26 mouse cellular contexts compared by ENCODE assay signal in the genomic region with DNA sequence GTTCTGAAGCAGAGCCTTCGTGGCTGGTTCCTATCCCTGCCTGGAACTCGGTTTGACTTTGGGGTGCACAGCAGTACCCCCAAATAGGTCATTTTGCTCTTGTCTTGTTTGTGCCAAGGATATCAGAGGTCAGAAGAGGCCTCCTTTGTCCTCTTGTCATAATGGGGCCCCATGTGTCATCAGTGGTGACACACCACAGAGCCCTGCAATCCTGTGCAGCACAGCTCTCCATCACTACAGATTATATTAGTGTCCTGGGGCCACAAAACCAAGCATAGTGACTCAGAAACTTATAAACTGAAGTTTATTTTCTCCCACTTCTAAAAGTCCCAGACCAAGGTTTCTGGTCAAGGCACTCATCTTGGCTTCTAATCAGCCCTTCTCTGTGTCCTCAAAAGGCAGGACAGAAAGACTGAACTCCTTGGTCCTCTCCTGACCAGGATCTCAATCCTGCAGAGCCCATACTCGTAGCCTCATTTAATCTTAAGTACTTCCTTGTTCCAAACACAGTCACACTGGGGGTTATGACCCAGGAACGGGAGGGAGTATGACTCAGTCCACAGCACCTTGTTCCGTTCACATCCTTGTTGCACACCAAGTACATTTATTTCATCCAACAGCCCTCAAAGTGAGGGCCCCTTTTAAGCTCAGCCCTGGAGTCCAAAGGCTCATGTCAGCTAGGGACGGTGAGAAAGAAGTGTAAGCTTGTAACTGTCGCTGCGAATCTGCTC.
DNase-seq lines count a peak whose midpoint lies in the region; ATAC-seq and TF ChIP-seq lines count a peak whose summit lies in the region.
"Had no signal": no experiment of that assay in that cellular context is flagged by ENCODE, and none has a peak within 500 bp of the region (broad histone marks: within the 10 kb centered on the region; RNA-seq: fewer than 3 reads in every experiment).

No protein-coding gene starts in this region.

- H3K27me3 ChIP-seq in kidney, embryonic 15.5 days, result no peaks in the 10 kb centered on the region
- H3K27me3 ChIP-seq in kidney, embryonic 16.5 days (ENCODE audit: insufficient read depth, low read length), result no peaks in the 10 kb centered on the region
- no peaks in the 10 kb centered on the region for H3K27me3 ChIP-seq in midbrain, embryonic 11.5 days (ENCODE audit: control insufficient read depth, insufficient read depth, low read length)
- H3K27me3 ChIP-seq in midbrain, embryonic 16.5 days (ENCODE audit: control insufficient read depth, insufficient read depth, low read depth, low read length), result no peaks in the 10 kb centered on the region
- H3K27me3 ChIP-seq in intestine, embryonic 14.5 days (replicated peaks; ENCODE audit: control insufficient read depth, insufficient read depth, low read length), result no peaks in the 10 kb centered on the region
- no peaks in the 10 kb centered on the region for H3K27me3 ChIP-seq in intestine, postnatal 0 days (replicated peaks; ENCODE audit: control insufficient read depth, insufficient read depth, low read length)
- H3K27me3 ChIP-seq: forebrain, embryonic 13.5 days; heart, embryonic 13.5 days; hindbrain, embryonic 13.5 days had no signal

- no peak overlapping the region for H3K4me3 ChIP-seq in kidney, embryonic 15.5 days (replicated peaks)
- no peak overlapping the region for H3K4me3 ChIP-seq in kidney, embryonic 16.5 days (ENCODE audit: low read length)
- no peak overlapping the region for H3K4me3 ChIP-seq in midbrain, embryonic 11.5 days (ENCODE audit: low read depth, low read length)
- H3K4me3 ChIP-seq in midbrain, embryonic 16.5 days (ENCODE audit: low read depth, low read length), result no peak overlapping the region
- no peak overlapping the region for H3K4me3 ChIP-seq in intestine, embryonic 14.5 days (ENCODE audit: low read depth, low read length)
- no peak overlapping the region for H3K4me3 ChIP-seq in intestine, postnatal 0 days (ENCODE audit: low read depth, low read length)
- H3K4me3 ChIP-seq: forebrain, embryonic 10.5 days; forebrain, embryonic 13.5 days; heart, adult 2 months; heart, embryonic 10.5 days; heart, embryonic 13.5 days; hindbrain, embryonic 13.5 days had no signal

- no peak for ATAC-seq in kidney, embryonic 15.5 days (replicated peaks; ENCODE audit: low FRiP score)
- ATAC-seq in kidney, embryonic 16.5 days (ENCODE audit: low FRiP score, low TSS enrichment), result no peak
- ATAC-seq in midbrain, embryonic 11.5 days (ENCODE audit: low FRiP score), result no peak
- ATAC-seq in midbrain, embryonic 16.5 days, result no peak
- no peak for ATAC-seq in intestine, embryonic 14.5 days (replicated peaks; ENCODE audit: low FRiP score, low TSS enrichment, low read depth)
- ATAC-seq in intestine, postnatal 0 days, result peak; percentile 83
- ATAC-seq: CD4-positive, CD25-positive, alpha-beta regulatory T cell, adult 4 months; forebrain, embryonic 13.5 days; forebrain, embryonic 16.5 days; hindbrain, embryonic 16.5 days had no signal

- WGBS in kidney, embryonic 15.5 days, result 81% methylated on average over 8 of the region's 8 CpGs
- WGBS in kidney, embryonic 16.5 days, result 77% methylated on average over 8 of the region's 8 CpGs
- 78% methylated on average over 8 of the region's 8 CpGs for WGBS in midbrain, embryonic 11.5 days
- 85% methylated on average over 8 of the region's 8 CpGs for WGBS in midbrain, embryonic 16.5 days
- WGBS in intestine, embryonic 14.5 days, result 60% methylated on average over 8 of the region's 8 CpGs
- 43% methylated on average over 8 of the region's 8 CpGs for WGBS in intestine, postnatal 0 days

- H3K4me1 ChIP-seq in kidney, embryonic 15.5 days, result peaks cover 36% of the 10 kb centered on the region
- H3K4me1 ChIP-seq in kidney, embryonic 16.5 days (ENCODE audit: insufficient read depth, low read length), result peaks cover 32% of the 10 kb centered on the region
- H3K4me1 ChIP-seq in midbrain, embryonic 11.5 days (ENCODE audit: control insufficient read depth, insufficient read depth, low read length), result peaks cover 12% of the 10 kb centered on the region
- peaks cover 4% of the 10 kb centered on the region; the same call in 1 of the 2 replicates for H3K4me1 ChIP-seq in midbrain, embryonic 16.5 days (ENCODE audit: control insufficient read depth, insufficient read depth, low read length)
- H3K4me1 ChIP-seq in intestine, embryonic 14.5 days (replicated peaks; ENCODE audit: control insufficient read depth, insufficient read depth, low read length), result peaks cover 16% of the 10 kb centered on the region
- H3K4me1 ChIP-seq in intestine, postnatal 0 days (replicated peaks; ENCODE audit: control insufficient read depth, insufficient read depth, low read length), result no peaks in the 10 kb centered on the region

- 0 out of 2 replicates have a peak overlapping the region, but pooled peaks have one; percentile 48 for H3K27ac ChIP-seq in kidney, embryonic 15.5 days
- H3K27ac ChIP-seq in kidney, embryonic 16.5 days (ENCODE audit: low read length), result no peak overlapping the region; the same call in 1 of the 2 replicates
- no peak overlapping the region for H3K27ac ChIP-seq in midbrain, embryonic 11.5 days (ENCODE audit: low read depth, low read length)
- H3K27ac ChIP-seq in midbrain, embryonic 16.5 days (ENCODE audit: low read length), result no peak overlapping the region
- H3K27ac ChIP-seq in intestine, embryonic 14.5 days (ENCODE audit: low read depth), result 0 out of 2 replicates have a peak overlapping the region, but pooled peaks have one; percentile 5
- H3K27ac ChIP-seq in intestine, postnatal 0 days (ENCODE audit: low read depth, low read length), result no peak overlapping the region
- H3K27ac ChIP-seq: forebrain, embryonic 10.5 days; forebrain, embryonic 13.5 days; heart, adult 2 months; heart, embryonic 10.5 days; heart, embryonic 13.5 days; hindbrain, embryonic 13.5 days had no signal

- H3K9ac ChIP-seq in kidney, embryonic 15.5 days, result no peak overlapping the region
- no peak overlapping the region for H3K9ac ChIP-seq in kidney, embryonic 16.5 days (replicated peaks; ENCODE audit: low read length)
- no peak overlapping the region for H3K9ac ChIP-seq in midbrain, embryonic 11.5 days (ENCODE audit: low read length)
- H3K9ac ChIP-seq in midbrain, embryonic 16.5 days (ENCODE audit: low read depth, low read length), result no peak overlapping the region
- no peak overlapping the region for H3K9ac ChIP-seq in intestine, embryonic 14.5 days (ENCODE audit: low read length)
- H3K9ac ChIP-seq in intestine, postnatal 0 days (ENCODE audit: low read depth, low read length), result no peak overlapping the region
- H3K9ac ChIP-seq: forebrain, embryonic 13.5 days; heart, embryonic 13.5 days; hindbrain, embryonic 13.5 days had no signal

- peak; percentile 84 for DNase-seq in midbrain, embryonic 11.5 days (ENCODE audit: low spot score, missing footprints)
- no peak for DNase-seq in intestine, embryonic 14.5 days (ENCODE audit: low spot score)
- no peak for DNase-seq in adipocyte (ENCODE audit: low spot score)
- no peak for DNase-seq in adrenal gland, adult (ENCODE audit: inconsistent age in 2 of 2, low spot score in 1 of 2)
- DNase-seq: adrenal gland, postnatal 10 days; adrenal gland, postnatal 36 days; cerebellum, adult 18-20 months; cerebellum, adult 9-10 months; cerebellum, postnatal 14 days; gastrocnemius, postnatal 10 days; gastrocnemius, postnatal 36 days; heart, adult 2 months; heart, postnatal 14 days; heart, postnatal 4 days had no signal

- no peak for TF ChIP-seq CTCF in intestine, postnatal 0 days (IDR thresholded peaks at IDR 0.05; ENCODE audit: low read depth)

- H3K4me2 ChIP-seq in kidney, embryonic 15.5 days, result no peak overlapping the region
- H3K4me2 ChIP-seq in kidney, embryonic 16.5 days (replicated peaks; ENCODE audit: low read depth, low read length), result no peak overlapping the region
- H3K4me2 ChIP-seq in midbrain, embryonic 11.5 days, result no peak overlapping the region
- no peak overlapping the region for H3K4me2 ChIP-seq in midbrain, embryonic 16.5 days (ENCODE audit: low read length)
- no peak overlapping the region for H3K4me2 ChIP-seq in intestine, embryonic 14.5 days (ENCODE audit: low read length)
- no peak overlapping the region for H3K4me2 ChIP-seq in intestine, postnatal 0 days (replicated peaks; ENCODE audit: low read depth)
- H3K4me2 ChIP-seq: forebrain, embryonic 13.5 days; heart, embryonic 13.5 days; hindbrain, embryonic 13.5 days had no signal

- no peaks in the 10 kb centered on the region for H3K36me3 ChIP-seq in kidney, embryonic 15.5 days
- no peaks in the 10 kb centered on the region for H3K36me3 ChIP-seq in kidney, embryonic 16.5 days (ENCODE audit: insufficient read depth, low read length)
- H3K36me3 ChIP-seq in midbrain, embryonic 11.5 days (ENCODE audit: control insufficient read depth, insufficient read depth, low read length), result no peaks in the 10 kb centered on the region
- no peaks in the 10 kb centered on the region for H3K36me3 ChIP-seq in midbrain, embryonic 16.5 days (ENCODE audit: control insufficient read depth, insufficient read depth, low read length)
- H3K36me3 ChIP-seq in intestine, embryonic 14.5 days (ENCODE audit: control insufficient read depth, insufficient read depth, low read length), result no peaks in the 10 kb centered on the region
- no peaks in the 10 kb centered on the region for H3K36me3 ChIP-seq in intestine, postnatal 0 days (ENCODE audit: control insufficient read depth, insufficient read depth)
- H3K36me3 ChIP-seq: forebrain, embryonic 10.5 days; heart, embryonic 10.5 days; heart, embryonic 13.5 days; hindbrain, embryonic 13.5 days had no signal

- H3K9me3 ChIP-seq in kidney, embryonic 15.5 days (replicated peaks), result no peaks in the 10 kb centered on the region
- no peaks in the 10 kb centered on the region for H3K9me3 ChIP-seq in kidney, embryonic 16.5 days (ENCODE audit: low read length)
- no peaks in the 10 kb centered on the region for H3K9me3 ChIP-seq in midbrain, embryonic 11.5 days (ENCODE audit: control insufficient read depth, low read length)
- H3K9me3 ChIP-seq in midbrain, embryonic 16.5 days (replicated peaks; ENCODE audit: control insufficient read depth, low read length, poor library complexity, severe bottlenecking), result no peaks in the 10 kb centered on the region
- no peaks in the 10 kb centered on the region for H3K9me3 ChIP-seq in intestine, embryonic 14.5 days (ENCODE audit: control insufficient read depth, low read length)
- H3K9me3 ChIP-seq in intestine, postnatal 0 days (ENCODE audit: control insufficient read depth), result no peaks in the 10 kb centered on the region
- H3K9me3 ChIP-seq: forebrain, embryonic 10.5 days; forebrain, embryonic 13.5 days; heart, embryonic 10.5 days; heart, embryonic 13.5 days; hindbrain, embryonic 13.5 days had no signal

Comparison
In these comparisons a context has a peak if more than half of its experiments do, and no peak if none do; other contexts are left out.
1. H3K27ac ChIP-seq: peak in kidney, embryonic 15.5 days (single experiment) and intestine, embryonic 14.5 days (single experiment); none in kidney, embryonic 16.5 days (single experiment), midbrain, embryonic 11.5 days (single experiment), midbrain, embryonic 16.5 days (single experiment) and intestine, postnatal 0 days (single experiment).